Mouse (Mus musculus): ENCODE data around the gene Lrrc8a. TPM values are rescaled to one million over a fixed set of nuclear protein-coding genes. Genes with fewer than 3 reads are reported as not detected.
A peak's percentile ranks its signal among the peaks of the same experiment; 100 is the strongest.

Lrrc8a gene
- polyA plus RNA-seq, 1 experiment from 2014 or later, result 42.9 TPM

GRCm38 (mm10) chr2:30240267-30240666 is 2.8 kb downstream of the Lrrc8a start, which contains the start of gene Gm28035:
Gm28035 (plus strand) TSS chr2:30240567.
- Histone ChIP-seq H3K9ac (no peak within 1 kb of the TSS), H3K27me3 (no peaks in the 10 kb centered on the region), H3K9me3 (replicated peaks) (no peaks in the 10 kb centered on the region), H3K4me2 (replicated peaks) (peak within 1 kb of the TSS; percentile 66; the same call in 1 of the 2 replicates), H3K36me3 (peaks cover 46% of the 10 kb centered on the region), H3K27ac (replicated peaks) (0 out of 2 replicates have a peak within 1 kb of the TSS, but pooled peaks have one; percentile 23), H3K4me3 (replicated peaks) (no peak within 1 kb of the TSS), H3K4me1 (peaks cover 41% of the 10 kb centered on the region)
- no peak for ATAC-seq (ENCODE audit: insufficient number of reproducible peaks, low FRiP score, low TSS enrichment, low read depth)
- WGBS, result 85% methylated on average over 2 of the region's 2 CpGs

GRCm38 (mm10) chr2:30242509-30242908 is 5.0 kb downstream of the Lrrc8a start:
- ATAC-seq (ENCODE audit: insufficient number of reproducible peaks, low FRiP score, low TSS enrichment, low read depth), result no peak
- Histone ChIP-seq H3K9ac (no peak overlapping the region), H3K27me3 (no peaks in the 10 kb centered on the region), H3K4me2 (replicated peaks) (no peak overlapping the region), H3K4me3 (replicated peaks) (no peak overlapping the region), H3K27ac (replicated peaks) (0 out of 2 replicates have a peak overlapping the region, but pooled peaks have one; percentile 17), H3K36me3 (peaks cover 46% of the 10 kb centered on the region), H3K9me3 (replicated peaks) (no peaks in the 10 kb centered on the region), H3K4me1 (peaks cover 33% of the 10 kb centered on the region)
- 36% methylated on average over 4 of the region's 4 CpGs for WGBS

- Histone ChIP-seq H3K4me3 (replicated peaks) (no peak overlapping the region), H3K4me1 (peaks cover 30% of the 10 kb centered on the region), H3K4me2 (replicated peaks) (no peak overlapping the region), H3K9ac (no peak overlapping the region), H3K27ac (replicated peaks) (no peak overlapping the region), H3K9me3 (replicated peaks) (no peaks in the 10 kb centered on the region), H3K36me3 (peaks cover 55% of the 10 kb centered on the region), H3K27me3 (no peaks in the 10 kb centered on the region)
- no peak for ATAC-seq (ENCODE audit: insufficient number of reproducible peaks, low FRiP score, low TSS enrichment, low read depth)
- WGBS, result 90% methylated on average over 4 of the region's 4 CpGs
These were observed 5.9 kb downstream of the Lrrc8a start for GRCm38 (mm10) chr2:30243391-30243790.

- 56% methylated on average over 7 of the region's 7 CpGs for WGBS
- Histone ChIP-seq H3K4me1 (peaks cover 17% of the 10 kb centered on the region; the same call in 1 of the 2 replicates), H3K27ac (replicated peaks) (peak overlapping the region; percentile 17; the same call in 1 of the 2 replicates), H3K9me3 (replicated peaks) (no peaks in the 10 kb centered on the region), H3K4me2 (replicated peaks) (no peak overlapping the region), H3K27me3 (no peaks in the 10 kb centered on the region), H3K36me3 (peaks cover 67% of the 10 kb centered on the region), H3K4me3 (replicated peaks) (no peak overlapping the region), H3K9ac (no peak overlapping the region)
- ATAC-seq (ENCODE audit: insufficient number of reproducible peaks, low FRiP score, low TSS enrichment, low read depth), result no peak
These were observed 7.2 kb downstream of the Lrrc8a start for GRCm38 (mm10) chr2:30244595-30245178.

- Histone ChIP-seq H3K9ac (no peak overlapping the region), H3K27ac (replicated peaks) (no peak overlapping the region), H3K9me3 (replicated peaks) (no peaks in the 10 kb centered on the region), H3K36me3 (peaks cover 49% of the 10 kb centered on the region), H3K27me3 (no peaks in the 10 kb centered on the region), H3K4me3 (replicated peaks) (no peak overlapping the region), H3K4me2 (replicated peaks) (no peak overlapping the region), H3K4me1 (peaks cover 15% of the 10 kb centered on the region; the same call in 1 of the 2 replicates)
- WGBS, result 93% methylated on average over 5 of the region's 5 CpGs
- ATAC-seq (ENCODE audit: insufficient number of reproducible peaks, low FRiP score, low TSS enrichment, low read depth), result no peak
These were observed 9.5 kb downstream of the Lrrc8a start for GRCm38 (mm10) chr2:30247036-30247435.

GRCm38 (mm10) chr2:30247681-30248080 is 10.2 kb downstream of the Lrrc8a start:
- WGBS, result 71% methylated on average over 4 of the region's 4 CpGs
- H3K36me3 ChIP-seq, result peaks cover 44% of the 10 kb centered on the region

GRCm38 (mm10) chr2:30249182-30249581 is 11.7 kb downstream of the Lrrc8a start:
- H3K36me3 ChIP-seq, result peaks cover 36% of the 10 kb centered on the region
- 94% methylated on average over 3 of the region's 3 CpGs for WGBS
- H3K4me2 ChIP-seq (replicated peaks), result no peak overlapping the region
- no peak overlapping the region for H3K27ac ChIP-seq (replicated peaks)
- H3K9me3 ChIP-seq (replicated peaks), result no peaks in the 10 kb centered on the region
- H3K4me3 ChIP-seq (replicated peaks), result no peak overlapping the region
- ATAC-seq (ENCODE audit: insufficient number of reproducible peaks, low FRiP score, low TSS enrichment, low read depth), result no peak
- H3K9ac ChIP-seq, result no peak overlapping the region
- H3K4me1 ChIP-seq, result peaks cover 13% of the 10 kb centered on the region; the same call in 1 of the 2 replicates
- H3K27me3 ChIP-seq, result no peaks in the 10 kb centered on the region

More at GRCm38 (mm10) chr2:30247681-30248080, 10.2 kb downstream of the Lrrc8a start:
- ATAC-seq (ENCODE audit: insufficient number of reproducible peaks, low FRiP score, low TSS enrichment, low read depth), result no peak
- Histone ChIP-seq H3K9ac (no peak overlapping the region), H3K27me3 (no peaks in the 10 kb centered on the region), H3K9me3 (replicated peaks) (no peaks in the 10 kb centered on the region), H3K4me2 (replicated peaks) (no peak overlapping the region), H3K4me1 (peaks cover 14% of the 10 kb centered on the region; the same call in 1 of the 2 replicates), H3K27ac (replicated peaks) (no peak overlapping the region), H3K4me3 (replicated peaks) (no peak overlapping the region)

GRCm38 (mm10) chr2:30250166-30251128 is 12.9 kb downstream of the Lrrc8a start:
- Histone ChIP-seq H3K4me1 (peaks cover 9% of the 10 kb centered on the region; the same call in 1 of the 2 replicates), H3K4me2 (replicated peaks) (no peak overlapping the region), H3K4me3 (replicated peaks) (no peak overlapping the region), H3K9me3 (replicated peaks) (no peaks in the 10 kb centered on the region), H3K27ac (replicated peaks) (no peak overlapping the region), H3K27me3 (no peaks in the 10 kb centered on the region), H3K36me3 (peaks cover 44% of the 10 kb centered on the region), H3K9ac (no peak overlapping the region)
- WGBS, result 84% methylated on average over 10 of the region's 10 CpGs
- no peak for ATAC-seq (ENCODE audit: insufficient number of reproducible peaks, low FRiP score, low TSS enrichment, low read depth)

- Histone ChIP-seq H3K27me3 (no peaks in the 10 kb centered on the region), H3K36me3 (peaks cover 55% of the 10 kb centered on the region), H3K4me2 (replicated peaks) (no peak overlapping the region), H3K4me3 (replicated peaks) (no peak overlapping the region), H3K9ac (no peak overlapping the region), H3K4me1 (peaks cover 9% of the 10 kb centered on the region; the same call in 1 of the 2 replicates), H3K27ac (replicated peaks) (peak overlapping the region; percentile 59), H3K9me3 (replicated peaks) (no peaks in the 10 kb centered on the region)
- ATAC-seq (ENCODE audit: insufficient number of reproducible peaks, low FRiP score, low TSS enrichment, low read depth), result peak; percentile 67; the same call in 1 of the 2 replicates
- 65% methylated on average over 5 of the region's 5 CpGs for whole genome bisulfite sequencing
These were observed 14.0 kb downstream of the Lrrc8a start for GRCm38 (mm10) chr2:30251417-30252104.

GRCm38 (mm10) chr2:30252521-30252920 is 15.0 kb downstream of the Lrrc8a start:
- no peaks in the 10 kb centered on the region for H3K9me3 ChIP-seq (replicated peaks)
- H3K27ac ChIP-seq (replicated peaks), result no peak overlapping the region
- no peak overlapping the region for H3K9ac ChIP-seq
- WGBS, result 70% methylated on average over 3 of the region's 3 CpGs
- no peak overlapping the region for H3K4me3 ChIP-seq (replicated peaks)
- peaks cover 9% of the 10 kb centered on the region; the same call in 1 of the 2 replicates for H3K4me1 ChIP-seq
- no peak overlapping the region for H3K4me2 ChIP-seq (replicated peaks)
- H3K27me3 ChIP-seq, result no peaks in the 10 kb centered on the region
- H3K36me3 ChIP-seq, result peaks cover 65% of the 10 kb centered on the region
- no peak for ATAC-seq (ENCODE audit: insufficient number of reproducible peaks, low FRiP score, low TSS enrichment, low read depth)

All from embryonic facial prominence, embryonic 15.5 days (tissue).